Mouse (Mus musculus) CH12.LX (cell line): ENCODE data around the gene Kcnj10. TPM values are rescaled to one million over a fixed set of nuclear protein-coding genes. Genes with fewer than 3 reads are reported as not detected.

Source experiments
- DNase-seq: peaks from one replicate; pipeline ENCODE4 v3.0.0-alpha.2; 2013; ENCODE audit errors: extremely low read depth
- H3K27ac ChIP-seq: 2 replicates; pipeline ENCODE4 v1.5.1; 2012; ENCODE audit warnings: low read depth, mild to moderate bottlenecking, control low read depth, moderate library complexity; ENCODE audit not compliant: insufficient read depth
- H3K27me3 ChIP-seq: replicated peaks from 2 replicates; pipeline ENCODE3; 2012; ENCODE audit warnings: inconsistent platforms
- H3K36me3 ChIP-seq, 2 experiments: replicated peaks in 1 of 2; 2 replicates each; pipeline versions ENCODE3 to v1.6.1; 2012; ENCODE audit warnings: inconsistent platforms in 1 of 2, low read length in 1 of 2, mild to moderate bottlenecking in 1 of 2, mixed read lengths in 1 of 2, moderate library complexity in 1 of 2; ENCODE audit not compliant: control insufficient read depth in 1 of 2, insufficient read depth in 1 of 2
- H3K4me1 ChIP-seq, 2 experiments: 2 replicates each; pipeline ENCODE4 v1.6.1; 2012; ENCODE audit warnings: inconsistent platforms in 1 of 2, moderate library complexity in 1 of 2; ENCODE audit not compliant: insufficient read depth in 2 of 2, control insufficient read depth in 1 of 2
- H3K4me2 ChIP-seq: 2 replicates; pipeline ENCODE4 v1.6.1; 2012; ENCODE audit warnings: low read depth, mild to moderate bottlenecking, control low read depth; ENCODE audit not compliant: poor library complexity, insufficient read depth, severe bottlenecking
- H3K4me3 ChIP-seq, 3 experiments: fragments of 150-350 bp in 1 of 3; sonication (generic) in 1 of 3; replicated peaks in 1 of 3; 2 replicates each; pipeline versions ENCODE3 to v1.5.1; 2011 to 2012; ENCODE audit warnings: low read depth in 2 of 3, low read length in 2 of 3, mild to moderate bottlenecking in 2 of 3, moderate library complexity in 2 of 3, control low read depth in 1 of 3, improper control_type of control experiment in 1 of 3, inconsistent platforms in 1 of 3, mixed read lengths in 1 of 3; ENCODE audit not compliant: poor library complexity in 1 of 3
- H3K79me2 ChIP-seq: replicated peaks from 2 replicates; pipeline ENCODE4 v1.6.1; 2012; ENCODE audit warnings: mild to moderate bottlenecking, moderate library complexity; ENCODE audit not compliant: control insufficient read depth, poor library complexity, insufficient read depth, severe bottlenecking; ENCODE audit errors: extremely low read depth
- H3K9ac ChIP-seq: 2 replicates; pipeline ENCODE4 v1.6.1; 2012; ENCODE audit warnings: low read depth, mild to moderate bottlenecking, control low read depth, moderate library complexity; ENCODE audit not compliant: insufficient read depth
- H3K9me3 ChIP-seq: replicated peaks from 2 replicates; pipeline ENCODE3; 2012; ENCODE audit warnings: low read length, inconsistent platforms, mixed read lengths
- BHLHE40 ChIP-seq: IDR thresholded peaks from 2 replicates; pipeline ENCODE4 v1.6.1; 2011; ENCODE audit warnings: mild to moderate bottlenecking, low read depth, low read length, improper control_type of control experiment
- CHD1 ChIP-seq: IDR thresholded peaks from 2 replicates; pipeline ENCODE4 v1.6.1; 2012; ENCODE audit warnings: low read depth, low read length, improper control_type of control experiment, inconsistent platforms
- CHD2 ChIP-seq: IDR thresholded peaks from 2 replicates; pipeline ENCODE4 v1.6.1; 2011; ENCODE audit warnings: low read length, improper control_type of control experiment
- CTCF ChIP-seq, 2 experiments: IDR thresholded peaks in 1 of 2; conservative IDR thresholded peaks in 1 of 2; 2 replicates each; pipeline ENCODE4 v1.5.1; 2011 to 2012; ENCODE audit warnings: low read depth in 2 of 2, low read length in 2 of 2, improper control_type of control experiment in 1 of 2, inconsistent platforms in 1 of 2, mild to moderate bottlenecking in 1 of 2, moderate library complexity in 1 of 2
- ELF1 ChIP-seq: IDR thresholded peaks from 2 replicates; pipeline ENCODE4 v1.6.1; 2014; ENCODE audit warnings: low read depth, mild to moderate bottlenecking, inconsistent platforms, low read length, improper control_type of control experiment
- EP300 ChIP-seq: IDR thresholded peaks from 2 replicates; pipeline ENCODE4 v1.6.1; 2011; ENCODE audit warnings: low read length, improper control_type of control experiment
- ETS1 ChIP-seq: conservative IDR thresholded peaks from 2 replicates; pipeline ENCODE4 v1.6.1; 2012; ENCODE audit warnings: low read depth, mild to moderate bottlenecking, inconsistent platforms, low read length, improper control_type of control experiment, moderate library complexity
- HCFC1 ChIP-seq: IDR thresholded peaks from 2 replicates; pipeline ENCODE4 v1.6.1; 2012; ENCODE audit warnings: low read depth, mild to moderate bottlenecking, inconsistent platforms, low read length, improper control_type of control experiment
- IRF4 ChIP-seq: IDR thresholded peaks from 2 replicates; pipeline ENCODE4 v1.6.1; 2014; ENCODE audit warnings: low read depth, mild to moderate bottlenecking, inconsistent platforms, low read length, improper control_type of control experiment
- JUN ChIP-seq: IDR thresholded peaks from 2 replicates; pipeline ENCODE4 v1.6.1; 2011; ENCODE audit warnings: low read depth, mild to moderate bottlenecking, low read length, improper control_type of control experiment, moderate library complexity; ENCODE audit not compliant: insufficient read depth
- KAT2A ChIP-seq: IDR thresholded peaks from 2 replicates; pipeline ENCODE4 v1.6.1; 2012; ENCODE audit warnings: low read length, improper control_type of control experiment, inconsistent platforms; ENCODE audit not compliant: insufficient replicate concordance
- MAZ ChIP-seq: IDR thresholded peaks from 2 replicates; pipeline ENCODE4 v1.6.1; 2012; ENCODE audit warnings: low read depth, mild to moderate bottlenecking, inconsistent platforms, low read length, improper control_type of control experiment, moderate library complexity
- MEF2A ChIP-seq: IDR thresholded peaks from 2 replicates; pipeline ENCODE4 v1.6.1; 2014; ENCODE audit warnings: low read depth, mild to moderate bottlenecking, inconsistent platforms, low read length, improper control_type of control experiment, borderline replicate concordance
- MXI1 ChIP-seq: IDR thresholded peaks from 2 replicates; pipeline ENCODE4 v1.6.1; 2011; ENCODE audit warnings: mild to moderate bottlenecking, low read depth, low read length, improper control_type of control experiment
- MYC ChIP-seq: IDR thresholded peaks from 2 replicates; pipeline ENCODE4 v1.6.1; 2011; ENCODE audit warnings: low read depth, mild to moderate bottlenecking, improper control_type of control experiment, low read length
- NELFE ChIP-seq: IDR thresholded peaks from 2 replicates; pipeline ENCODE4 v1.6.1; 2011; ENCODE audit warnings: low read depth, low read length, improper control_type of control experiment
- NRF1 ChIP-seq: IDR thresholded peaks from 2 replicates; pipeline ENCODE4 v1.6.1; 2014; ENCODE audit warnings: low read depth, mild to moderate bottlenecking, inconsistent platforms, low read length, improper control_type of control experiment, moderate library complexity
- POLR2A ChIP-seq: IDR thresholded peaks from 2 replicates; pipeline ENCODE4 v1.6.1; 2011; ENCODE audit warnings: low read depth, mild to moderate bottlenecking, improper control_type of control experiment, low read length
- POLR2AphosphoS2 ChIP-seq: IDR thresholded peaks from 2 replicates; pipeline ENCODE4 v1.6.1; 2011; ENCODE audit warnings: low read depth, low read length, improper control_type of control experiment
- RAD21 ChIP-seq: IDR thresholded peaks from 2 replicates; pipeline ENCODE4 v1.6.1; 2011; ENCODE audit warnings: low read depth, mild to moderate bottlenecking, low read length, improper control_type of control experiment, moderate library complexity
- RCOR1 ChIP-seq: conservative IDR thresholded peaks from 2 replicates; pipeline ENCODE4 v1.6.1; 2012; ENCODE audit warnings: low read depth, mild to moderate bottlenecking, inconsistent platforms, low read length, improper control_type of control experiment
- SIN3A ChIP-seq: IDR thresholded peaks from 2 replicates; pipeline ENCODE4 v1.6.1; 2012; ENCODE audit warnings: low read length, improper control_type of control experiment, inconsistent platforms
- TBP ChIP-seq: conservative IDR thresholded peaks from 2 replicates; pipeline ENCODE4 v1.6.1; 2011; ENCODE audit warnings: low read depth, low read length, improper control_type of control experiment
- UBTF ChIP-seq: IDR thresholded peaks from 2 replicates; pipeline ENCODE4 v1.6.1; 2012; ENCODE audit warnings: low read depth, mild to moderate bottlenecking, inconsistent platforms, low read length, improper control_type of control experiment, moderate library complexity
- USF1 ChIP-seq: IDR thresholded peaks from 2 replicates; pipeline ENCODE4 v1.6.1; 2014; ENCODE audit warnings: low read depth, mild to moderate bottlenecking, inconsistent platforms, low read length, improper control_type of control experiment
- ZC3H11A ChIP-seq: IDR thresholded peaks from 2 replicates; pipeline ENCODE4 v1.6.1; 2012; ENCODE audit warnings: low read depth, mild to moderate bottlenecking, inconsistent platforms, low read length, improper control_type of control experiment
- ZKSCAN1 ChIP-seq: IDR thresholded peaks from 2 replicates; pipeline ENCODE4 v1.6.1; 2012; ENCODE audit warnings: low read depth, inconsistent platforms, low read length, improper control_type of control experiment, borderline replicate concordance
- ZMIZ1 ChIP-seq: IDR thresholded peaks from 2 replicates; pipeline ENCODE4 v1.6.1; 2012; ENCODE audit warnings: low read depth, mild to moderate bottlenecking, inconsistent platforms, low read length, improper control_type of control experiment
- ZNF384 ChIP-seq: IDR thresholded peaks from 2 replicates; pipeline ENCODE4 v1.6.1; 2012; ENCODE audit warnings: low read depth, low read length, improper control_type of control experiment, inconsistent platforms
- dilution Hi-C: fragments of 300-500 bp; cut with MboI; formaldehyde crosslinking; loops from 2 replicates; pipeline ENCODE4 v1.14.3; 2020; ENCODE audit warnings: low sequenced_read_pairs; ENCODE audit not compliant: extremely low pct_unique_long_range_greater_than_20kb, extremely low pct_ligation_motif_present
- in situ Hi-C: fragments of 300-500 bp; cut with MboI; formaldehyde crosslinking; loops from 3 replicates; pipeline ENCODE4 v1.14.3; 2019; ENCODE audit warnings: low sequenced_read_pairs, low pct_ligation_motif_present, low pct_unique_long_range_greater_than_20kb, mixed read lengths
- polyA plus RNA-seq: library from polyadenylated mRNA; unstranded; fragments of >175 nt; gene quantifications from 2 replicates; pipeline ENCODE4 v1.2.1, GENCODE M21; 2012; ENCODE audit warnings: low read depth; ENCODE audit not compliant: insufficient read length
- total RNA-seq, 2 experiments: library from RNA; depleted of rRNA; stranded (reverse); fragments of 300-350 nt in 1 of 2; fragments of >200 nt in 1 of 2; gene quantifications; 2 replicates each; pipeline ENCODE4 v1.2.3; 2012 to 2014

Kcnj10 gene
- total and polyA plus RNA-seq, 3 experiments: 0.06 to 0.13 TPM; not detected in 1

GRCm38 (mm10) chr1:172308409-172308808 is 32.6 kb upstream of the Kcnj10 start:
- TF ChIP-seq CHD2: no peak
- no peak for TF ChIP-seq ZMIZ1
- TF ChIP-seq EP300: no peak
- TF ChIP-seq SIN3A: no peak
- TF ChIP-seq ELF1: no peak
- Histone ChIP-seq H3K4me2 (no peak overlapping the region), H3K79me2 (no peaks in the 10 kb centered on the region), H3K27me3 (no peaks in the 10 kb centered on the region), H3K9ac (no peak overlapping the region), H3K27ac (no peak overlapping the region), H3K4me1 (peaks cover 23 to 65% of the 10 kb centered on the region in 2 experiments), H3K4me3 (no peak overlapping the region), H3K9me3 (no peaks in the 10 kb centered on the region), H3K36me3 (no peaks in the 10 kb centered on the region)
- dilution Hi-C loops: no loop called here
- no peak for DNase-seq
- in situ Hi-C loops: loop anchor here (25.0 kb wide), 2 partner anchors 271 to 496 kb away; partner anchors contain the start of gene Vangl2

- Histone ChIP-seq H3K36me3 (no peaks in the 10 kb centered on the region), H3K9me3 (no peaks in the 10 kb centered on the region), H3K27me3 (no peaks in the 10 kb centered on the region), H3K27ac (peak overlapping the region; percentile 46), H3K9ac (peak overlapping the region; percentile 39), H3K79me2 (no peaks in the 10 kb centered on the region), H3K4me3 (peak overlapping the region in 2 of 3 experiments; percentile 27 to 30), H3K4me2 (peak overlapping the region; percentile 39), H3K4me1 (peaks cover 23 to 78% of the 10 kb centered on the region in 2 experiments)
- in situ Hi-C loops: loop anchor here (5.0 to 25.0 kb wide), 3 partner anchors 163 to 498 kb away; partner anchors contain the start of genes Dcaf8 and Vangl2
- DNase-seq: peak; percentile 96
- dilution Hi-C loops: no loop called here
- TF ChIP-seq NELFE (peak; percentile 65; the same call in 1 of the 2 replicates), ZMIZ1 (no peak), SIN3A (peak; percentile 71), MYC (peak; percentile 100), POLR2A (peak; percentile 57; the same call in 1 of the 2 replicates), ZNF384 (no peak), IRF4 (peak; percentile 72; the same call in 1 of the 2 replicates), KAT2A (0 out of 2 replicates have a peak, but pooled peaks have one; percentile 53), POLR2AphosphoS2 (no peak), MAZ (peak; percentile 77), MXI1 (peak; percentile 92), CHD1 (no peak), CTCF (conservative IDR thresholded peaks at IDR 0.05 in 1 of 2, IDR thresholded peaks at IDR 0.05 in 1 of 2; ENCODE audit: low read depth in 2 of 2, low read length in 2 of 2) (peak; percentile 93 to 99), ETS1 (peak; percentile 62; the same call in 1 of the 2 replicates), ZKSCAN1 (no peak), ZC3H11A (peak; percentile 40), BHLHE40 (peak; percentile 97), RCOR1 (0 out of 2 replicates have a peak, but pooled peaks have one; percentile 18), JUN (no peak; the same call in 1 of the 2 replicates), ELF1 (0 out of 2 replicates have a peak, but pooled peaks have one; percentile 28), CHD2 (peak; percentile 93), RAD21 (peak; percentile 94), HCFC1 (peak; percentile 54; the same call in 1 of the 2 replicates), USF1 (no peak), UBTF (no peak), EP300 (no peak; the same call in none of the 2 replicates), NRF1 (0 out of 2 replicates have a peak, but pooled peaks have one; percentile 3), MEF2A (no peak; the same call in 1 of the 2 replicates), TBP (0 out of 2 replicates have a peak, but pooled peaks have one; percentile 37)
Measured at GRCm38 (mm10) chr1:172309699-172310398, 31.2 kb upstream of the Kcnj10 start.
